Mouse (Mus musculus) testis, adult 2 months (tissue): ENCODE data around the gene Als2. TPM values are rescaled to one million over a fixed set of nuclear protein-coding genes. Genes with fewer than 3 reads are reported as not detected.

ENCODE experiments used
- H3K27ac ChIP-seq: fragments of 200-500 bp; 2 replicates; pipeline ENCODE4 v1.5.1; 2012; ENCODE audit warnings: low read depth, low read length; ENCODE audit not compliant: control insufficient read depth, insufficient read depth
- H3K27me3 ChIP-seq: fragments of 200-500 bp; 2 replicates; pipeline ENCODE4 v1.6.1; 2012; ENCODE audit warnings: mild to moderate bottlenecking, low read length, moderate library complexity; ENCODE audit not compliant: control insufficient read depth, insufficient read depth
- H3K36me3 ChIP-seq: fragments of 200-500 bp; 2 replicates; pipeline ENCODE4 v1.6.1; 2012; ENCODE audit warnings: mild to moderate bottlenecking, low read length; ENCODE audit not compliant: control insufficient read depth, insufficient read depth
- H3K4me1 ChIP-seq: fragments of 200-500 bp; 2 replicates; pipeline ENCODE4 v1.6.1; 2012; ENCODE audit warnings: low read length; ENCODE audit not compliant: control insufficient read depth, insufficient read depth
- H3K4me3 ChIP-seq: fragments of 200-500 bp; 2 replicates; pipeline ENCODE4 v1.5.1; 2012; ENCODE audit warnings: low read depth, mild to moderate bottlenecking, low read length, moderate library complexity, mixed read lengths; ENCODE audit not compliant: control insufficient read depth
- CTCF ChIP-seq: fragments of 200-500 bp; IDR thresholded peaks from 2 replicates; pipeline ENCODE4 v1.5.1; 2012; ENCODE audit warnings: low read depth, mild to moderate bottlenecking, inconsistent platforms, low read length, moderate library complexity; ENCODE audit not compliant: control insufficient read depth, insufficient read depth, insufficient replicate concordance
- POLR2A ChIP-seq: fragments of 200-500 bp; IDR thresholded peaks from 2 replicates; pipeline ENCODE4 v1.6.1; 2012; ENCODE audit warnings: low read depth, mild to moderate bottlenecking, inconsistent platforms, low read length, moderate library complexity; ENCODE audit not compliant: control insufficient read depth
- polyA plus RNA-seq: library from polyadenylated mRNA; depleted of rRNA; stranded (reverse); fragments of >200 nt; gene quantifications from 2 replicates; pipeline ENCODE4 v1.2.3, GENCODE M21; 2012; rRNA removed

Als2 gene
- 6.8 and 7.1 TPM in 2 replicates for polyA plus RNA-seq

DNA sequence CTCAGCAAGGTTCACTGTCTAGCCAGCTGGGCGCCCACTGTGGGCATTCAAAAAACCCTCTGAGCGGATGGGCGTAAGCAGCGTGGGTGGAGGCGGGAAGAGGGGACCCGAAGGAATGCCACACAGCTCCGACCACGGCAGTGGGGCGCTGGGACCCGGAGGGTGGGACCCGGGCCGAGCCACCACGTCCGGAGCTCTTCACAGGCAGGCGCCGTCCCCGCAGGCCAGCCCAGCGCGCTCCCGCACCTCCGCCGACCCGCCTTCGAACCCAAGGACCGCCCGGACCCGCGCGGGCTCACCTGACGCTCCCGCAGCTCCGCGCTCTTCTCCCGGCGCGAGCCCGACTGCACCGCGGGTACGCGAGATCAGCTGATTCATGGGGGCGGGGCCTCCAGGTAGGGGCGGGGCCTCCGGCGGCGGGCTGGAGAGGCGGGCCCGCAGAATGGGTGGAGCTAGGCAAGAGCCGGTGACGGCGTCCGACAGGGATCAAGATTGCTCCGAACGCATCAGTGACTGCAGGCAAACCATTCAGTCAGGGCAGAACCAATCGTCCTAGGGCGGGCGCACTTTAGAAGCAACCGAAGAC is at the start of gene Als2:
Gene Als2 (minus strand): TSS at position 376 of the 586 bp plus-strand sequence.
- no peaks in the 10 kb centered on the region for H3K27me3 ChIP-seq
- no peaks in the 10 kb centered on the region for H3K36me3 ChIP-seq
- H3K4me1 ChIP-seq = peaks cover 3% of the 10 kb centered on the region; the same call in 1 of the 2 replicates
- TF ChIP-seq CTCF = no peak
- TF ChIP-seq POLR2A = peak; percentile 58
- H3K4me3 ChIP-seq = peak within 1 kb of the TSS; percentile 90
- H3K27ac ChIP-seq = peak within 1 kb of the TSS; percentile 88

DNA sequence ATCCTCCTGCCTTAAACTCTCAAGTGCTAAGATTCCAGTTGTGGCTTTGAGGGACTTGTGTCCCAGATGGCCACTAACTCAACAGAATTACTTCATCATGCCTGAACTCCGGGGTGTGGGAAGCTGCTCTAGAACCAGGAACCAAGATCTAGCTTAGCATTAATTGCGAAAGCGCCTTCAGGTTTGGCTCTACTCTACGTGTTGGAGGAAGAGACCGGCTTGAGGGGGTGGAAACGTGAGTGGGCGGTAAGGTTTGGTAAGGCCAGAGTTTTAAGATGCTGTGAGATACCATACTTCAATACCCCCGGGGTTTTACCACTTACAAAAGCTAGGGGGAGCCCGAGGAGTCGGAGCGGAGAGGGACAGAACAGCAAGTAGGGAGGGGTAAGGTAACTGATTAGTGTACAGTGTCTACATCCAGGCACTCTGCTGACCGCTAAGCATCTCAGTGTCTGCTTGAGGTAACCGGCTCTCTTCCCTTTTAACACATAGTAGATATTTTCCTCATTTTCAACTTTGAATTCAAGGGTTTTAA is 49.4 kb upstream of the Als2 start:
- H3K36me3 ChIP-seq = no peaks in the 10 kb centered on the region
- H3K27me3 ChIP-seq = no peaks in the 10 kb centered on the region
- H3K27ac ChIP-seq = no peak overlapping the region
- TF ChIP-seq CTCF = peak; percentile 5; the same call in 1 of the 2 replicates
- no peak for TF ChIP-seq POLR2A
- no peak overlapping the region for H3K4me3 ChIP-seq
- H3K4me1 ChIP-seq = no peaks in the 10 kb centered on the region; the same call in 1 of the 2 replicates

DNA sequence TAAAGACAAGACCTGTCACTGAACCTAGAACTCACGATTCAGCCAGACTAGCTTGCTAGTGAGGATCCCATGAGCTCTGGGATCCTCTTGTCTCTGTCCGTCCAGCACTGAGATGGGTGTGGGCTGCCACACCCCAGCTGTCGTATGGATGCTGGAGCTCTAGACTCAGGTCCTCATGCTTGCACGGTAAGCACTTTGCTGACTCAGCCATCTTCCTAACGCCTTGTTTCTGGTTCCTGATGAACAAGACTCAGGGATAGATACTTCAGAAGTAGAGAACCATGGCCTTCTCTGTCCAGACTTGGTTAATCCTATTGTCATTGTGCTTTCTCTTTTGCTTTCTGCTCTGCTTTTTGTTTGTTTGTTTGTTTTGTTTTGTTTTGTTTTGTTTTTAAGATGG is 48.8 kb upstream of the Als2 start:
- Histone ChIP-seq H3K27me3 (no peaks in the 10 kb centered on the region), H3K4me3 (no peak overlapping the region), H3K4me1 (no peaks in the 10 kb centered on the region; the same call in 1 of the 2 replicates), H3K36me3 (no peaks in the 10 kb centered on the region), H3K27ac (no peak overlapping the region)
- no peak for TF ChIP-seq CTCF
- TF ChIP-seq POLR2A = no peak

DNA sequence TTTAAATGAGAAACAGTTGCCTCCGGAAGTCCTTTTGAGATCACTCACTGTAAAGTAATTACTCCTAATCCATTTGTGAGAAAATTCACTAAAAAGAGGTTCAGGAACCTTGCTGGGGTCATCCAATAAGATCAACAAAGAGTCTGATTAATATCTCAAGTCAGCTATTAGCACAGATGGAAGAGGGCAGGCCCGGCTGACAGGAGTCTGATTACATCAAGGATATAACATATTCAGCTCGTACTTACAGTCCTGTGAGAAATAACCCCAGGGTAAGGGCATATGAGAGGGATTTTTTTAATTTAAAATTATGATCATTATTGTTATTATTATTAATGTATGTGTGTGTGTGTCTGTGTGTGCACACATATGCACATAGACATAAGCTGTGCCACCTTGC is 35.2 kb upstream of the Als2 start:
- no peaks in the 10 kb centered on the region for H3K27me3 ChIP-seq
- no peak overlapping the region for H3K27ac ChIP-seq
- no peak overlapping the region for H3K4me3 ChIP-seq
- no peak for TF ChIP-seq CTCF
- TF ChIP-seq POLR2A = no peak
- no peaks in the 10 kb centered on the region for H3K4me1 ChIP-seq
- no peaks in the 10 kb centered on the region for H3K36me3 ChIP-seq

DNA sequence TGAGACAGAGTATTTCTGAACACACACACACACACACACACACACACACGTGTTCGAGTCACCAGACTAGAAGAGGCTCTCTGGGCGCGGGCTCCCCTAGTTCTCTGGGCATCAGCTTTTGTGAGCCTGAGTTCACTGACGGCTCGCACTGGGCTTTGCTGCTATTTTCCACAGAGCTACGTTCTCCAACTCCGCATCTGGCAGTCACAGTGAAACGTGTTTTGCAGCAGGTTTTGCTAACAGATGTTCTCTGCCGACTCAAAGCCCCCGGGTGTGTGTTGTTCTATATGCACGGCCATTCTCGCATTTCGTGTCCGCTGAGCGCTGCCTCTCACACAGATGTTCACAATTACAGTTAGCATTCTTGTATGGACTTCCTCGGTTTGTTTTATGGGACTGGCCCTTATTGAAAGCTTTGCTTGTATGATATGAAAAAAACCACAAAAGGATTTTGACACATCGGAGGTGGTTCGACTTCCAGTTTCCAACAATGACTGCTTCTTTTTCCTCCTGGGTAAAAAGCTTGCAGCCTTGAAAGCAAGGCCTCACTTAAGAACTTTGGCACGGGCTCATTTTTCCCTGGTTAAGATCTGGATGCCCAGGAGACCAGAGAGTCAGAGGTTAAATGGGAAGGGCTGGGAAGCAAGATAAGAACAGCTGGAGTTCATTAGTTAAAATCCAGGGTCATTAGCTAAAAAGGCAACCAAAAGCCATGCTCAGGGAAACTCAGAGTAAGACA is 33.1 kb upstream of the Als2 start:
- TF ChIP-seq CTCF (no peak), POLR2A (no peak)
- no peaks in the 10 kb centered on the region for H3K27me3 ChIP-seq
- no peaks in the 10 kb centered on the region for H3K36me3 ChIP-seq
- H3K4me3 ChIP-seq = no peak overlapping the region
- no peaks in the 10 kb centered on the region for H3K4me1 ChIP-seq
- H3K27ac ChIP-seq = peak overlapping the region; percentile 41

DNA sequence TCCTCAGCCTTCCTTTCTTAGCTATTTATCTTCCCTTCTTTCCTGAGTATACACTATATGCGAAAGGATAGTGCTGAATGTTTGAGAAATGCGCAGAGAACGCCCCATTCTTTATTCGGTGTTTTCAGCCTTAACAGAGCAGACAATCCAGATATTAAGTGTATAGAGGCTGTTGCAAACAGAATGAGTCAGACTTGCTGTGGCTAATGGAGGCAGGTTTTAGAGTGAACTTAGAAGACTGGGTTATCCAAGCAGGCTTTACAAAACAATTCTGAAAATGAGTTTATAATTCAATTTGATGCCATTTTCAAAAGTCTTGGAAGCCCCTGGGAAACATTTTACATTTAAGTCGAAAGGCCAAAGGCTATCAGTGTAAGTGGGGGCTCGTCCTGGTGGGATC is 32.4 kb upstream of the Als2 start:
- no peak overlapping the region for H3K4me3 ChIP-seq

DNA sequence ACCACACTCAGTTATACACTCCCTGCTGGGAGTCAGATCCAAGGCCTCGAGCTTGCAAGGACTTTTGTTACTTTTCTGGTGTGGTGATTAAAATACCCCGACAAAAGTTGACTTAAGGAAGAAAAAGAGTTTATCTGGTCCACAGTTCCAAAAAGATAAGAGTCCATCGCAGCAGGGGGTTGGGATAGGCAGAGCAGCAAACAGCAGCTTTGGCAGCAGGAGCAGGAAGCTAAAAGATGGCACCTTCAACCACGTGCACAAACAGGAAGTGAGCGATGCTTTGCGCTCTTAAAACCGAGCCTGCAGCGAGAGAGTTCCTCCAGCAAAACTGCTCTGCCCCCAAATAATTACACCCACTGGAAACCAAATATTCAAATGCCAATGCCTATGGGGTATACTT is 31.9 kb upstream of the Als2 start:
- H3K4me1 ChIP-seq = no peaks in the 10 kb centered on the region
- H3K36me3 ChIP-seq = no peaks in the 10 kb centered on the region
- H3K27me3 ChIP-seq = no peaks in the 10 kb centered on the region
- no peak overlapping the region; the same call in 1 of the 2 replicates for H3K27ac ChIP-seq
- H3K4me3 ChIP-seq = no peak overlapping the region
- no peak for TF ChIP-seq POLR2A
- 0 out of 2 replicates have a peak, but pooled peaks have one; percentile 5 for TF ChIP-seq CTCF

More for the DNA sequence above, 32.4 kb upstream of the Als2 start:
- Histone ChIP-seq H3K4me1 (no peaks in the 10 kb centered on the region), H3K27me3 (no peaks in the 10 kb centered on the region), H3K27ac (no peak overlapping the region; the same call in 1 of the 2 replicates), H3K36me3 (no peaks in the 10 kb centered on the region)
- TF ChIP-seq CTCF (no peak), POLR2A (no peak)
